Mouse (Mus musculus) hindbrain, embryonic 10.5 days (tissue): ENCODE results near the gene Ntm. TPM values are rescaled to one million over a fixed set of nuclear protein-coding genes. Genes with fewer than 3 reads are reported as not detected.

Experiments used
- DNase-seq: peaks from one replicate; pipeline ENCODE4 v3.0.0-alpha.2; 2017; ENCODE audit warnings: low spot score
- H3K27ac ChIP-seq: fragments of 300-500 bp; sonication (generic); 2 replicates; pipeline ENCODE4 v1.5.1; 2016; ENCODE audit warnings: mild to moderate bottlenecking, moderate library complexity
- H3K27me3 ChIP-seq: fragments of 300-500 bp; sonication (generic); 2 replicates; pipeline ENCODE4 v1.6.1; 2016; ENCODE audit warnings: mild to moderate bottlenecking; ENCODE audit not compliant: poor library complexity, insufficient read depth, severe bottlenecking
- H3K36me3 ChIP-seq: fragments of 300-500 bp; sonication (generic); 2 replicates; pipeline ENCODE4 v1.6.1; 2016; ENCODE audit warnings: mild to moderate bottlenecking, moderate library complexity
- H3K4me1 ChIP-seq: fragments of 300-500 bp; sonication (generic); replicated peaks from 2 replicates; pipeline ENCODE4 v1.6.1; 2016; ENCODE audit warnings: mild to moderate bottlenecking
- H3K4me3 ChIP-seq: fragments of 300-500 bp; sonication (generic); 2 replicates; pipeline ENCODE4 v1.5.1; 2016; ENCODE audit warnings: mild to moderate bottlenecking, moderate library complexity
- H3K9me3 ChIP-seq: fragments of 300-500 bp; sonication (generic); 2 replicates; pipeline ENCODE4 v1.6.1; 2016; ENCODE audit warnings: mild to moderate bottlenecking, moderate library complexity
- WGBS: fragments of 180-500 bp; shearing (Covaris S2); methylation state at CpG from one replicate; pipeline ENCODE4 v1.1.7; 2016; 5-methylcytosine and 5-hydroxymethylcytosine counted together
- polyA plus RNA-seq: library from polyadenylated mRNA; unstranded; fragments of >200 nt; fragmentation: Nextera tagmentation; extraction: Ambion mirVana; gene quantifications from 2 replicates; pipeline ENCODE4 v1.2.1, GENCODE M21; 2016

Ntm gene
- polyA plus RNA-seq, 1 experiment from 2014 or later, result 12.1 TPM

DNA sequence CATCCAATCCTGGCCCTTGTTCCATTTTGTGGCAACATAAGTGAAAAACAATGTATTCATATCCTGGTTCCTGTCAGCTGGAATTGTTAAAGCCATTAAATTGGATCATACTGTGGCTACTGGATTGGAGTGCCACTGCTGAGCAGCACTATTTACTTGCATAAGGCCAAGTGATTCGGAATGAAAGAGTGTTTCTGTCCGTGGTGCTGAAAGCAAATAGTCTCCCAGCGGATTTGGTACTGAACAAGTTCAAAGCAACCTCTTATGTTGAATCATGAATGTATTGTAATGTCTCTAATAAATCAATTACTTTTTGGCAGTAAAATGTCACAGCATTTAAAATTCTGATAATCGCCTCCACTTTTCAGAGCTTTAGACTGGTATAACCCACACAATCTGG lies 817.0 kb downstream of the Ntm start:
- no peaks in the 10 kb centered on the region for H3K27me3 ChIP-seq
- H3K9me3 ChIP-seq, result no peaks in the 10 kb centered on the region
- DNase-seq, result peak; percentile 38
- no peak overlapping the region for H3K4me3 ChIP-seq
- H3K4me1 ChIP-seq, result no peaks in the 10 kb centered on the region
- 15% methylated on average over 4 of the region's 4 CpGs for WGBS
- H3K36me3 ChIP-seq, result no peaks in the 10 kb centered on the region
- H3K27ac ChIP-seq, result no peak overlapping the region

DNA sequence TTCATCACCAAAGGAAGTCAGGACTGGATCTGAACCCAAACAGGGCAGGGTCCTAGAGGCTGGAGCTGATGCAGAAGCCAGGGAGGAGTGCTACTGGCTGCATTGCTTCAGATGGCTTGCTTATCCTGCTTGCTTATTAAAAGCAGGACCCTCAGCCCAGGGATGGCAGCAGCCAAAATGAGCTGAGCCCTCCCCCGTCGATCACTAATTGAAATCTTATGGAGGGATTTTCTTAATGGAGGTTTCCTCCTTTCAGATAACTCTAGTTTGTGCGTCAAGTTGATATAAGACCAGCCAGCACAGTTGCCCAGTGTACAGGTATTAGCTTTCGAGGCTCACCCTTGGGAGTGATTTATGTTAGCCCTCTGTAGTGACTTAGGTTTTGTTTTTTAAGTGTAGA lies 826.9 kb downstream of the Ntm start:
- Histone ChIP-seq H3K4me3 (no peak overlapping the region), H3K9me3 (peaks cover 5% of the 10 kb centered on the region), H3K27me3 (no peaks in the 10 kb centered on the region), H3K36me3 (no peaks in the 10 kb centered on the region), H3K27ac (no peak overlapping the region), H3K4me1 (no peaks in the 10 kb centered on the region)
- no peak for DNase-seq
- 78% methylated on average over 4 of the region's 4 CpGs for WGBS

DNA sequence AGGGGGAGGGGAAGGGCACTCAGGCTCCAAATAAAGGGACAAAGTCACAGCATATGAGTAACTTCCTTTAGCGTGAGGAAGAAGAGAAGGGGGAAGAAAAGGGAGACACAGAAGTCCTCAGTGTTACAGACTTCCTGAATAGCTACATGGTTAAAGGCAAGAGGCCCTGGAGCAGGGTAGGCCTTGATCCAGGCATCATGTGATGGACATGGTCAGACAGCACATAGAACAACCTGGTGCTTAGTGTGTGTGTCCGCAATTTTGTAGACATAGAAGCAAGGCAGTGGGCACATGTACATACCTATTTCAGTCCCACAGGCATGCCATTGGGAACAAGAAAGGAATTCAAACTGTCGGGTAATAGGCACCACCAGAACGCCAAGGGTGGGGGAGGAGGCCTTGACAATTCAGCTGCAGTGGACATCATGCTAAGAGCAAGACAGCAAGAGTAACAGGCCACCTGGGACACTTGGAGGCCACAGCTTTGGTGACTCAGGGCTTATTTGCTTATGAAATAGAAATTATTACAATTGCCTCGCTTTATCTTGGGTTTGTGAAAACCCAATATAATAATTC lies 832.1 kb downstream of the Ntm start:
- peaks cover 5% of the 10 kb centered on the region for H3K9me3 ChIP-seq
- peaks cover 8% of the 10 kb centered on the region for H3K4me1 ChIP-seq
- no peak for DNase-seq
- no peaks in the 10 kb centered on the region for H3K36me3 ChIP-seq
- 79% methylated on average over 5 of the region's 5 CpGs for whole genome bisulfite sequencing
- H3K27ac ChIP-seq, result no peak overlapping the region
- H3K4me3 ChIP-seq, result no peak overlapping the region
- H3K27me3 ChIP-seq, result no peaks in the 10 kb centered on the region

DNA sequence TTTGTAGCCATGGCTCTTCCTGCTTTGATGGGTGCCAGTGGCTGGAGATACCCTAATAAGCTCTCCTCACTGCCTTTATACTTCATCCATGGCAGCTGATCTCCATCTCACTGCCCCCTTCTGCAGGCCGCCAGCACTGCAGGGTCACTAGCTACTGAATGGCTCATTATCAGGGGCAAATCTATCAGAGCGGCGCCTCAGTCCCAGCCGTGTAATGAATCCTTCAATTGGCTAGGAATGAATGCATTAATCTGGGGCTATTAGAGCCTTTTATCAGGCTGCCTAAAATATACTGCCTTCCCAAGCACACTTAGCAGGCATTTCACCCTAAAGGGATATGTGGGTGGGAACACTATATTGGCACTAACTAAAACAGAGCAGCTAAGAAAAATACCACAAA lies 832.6 kb downstream of the Ntm start:
- DNase-seq, result peak; percentile 18

DNA sequence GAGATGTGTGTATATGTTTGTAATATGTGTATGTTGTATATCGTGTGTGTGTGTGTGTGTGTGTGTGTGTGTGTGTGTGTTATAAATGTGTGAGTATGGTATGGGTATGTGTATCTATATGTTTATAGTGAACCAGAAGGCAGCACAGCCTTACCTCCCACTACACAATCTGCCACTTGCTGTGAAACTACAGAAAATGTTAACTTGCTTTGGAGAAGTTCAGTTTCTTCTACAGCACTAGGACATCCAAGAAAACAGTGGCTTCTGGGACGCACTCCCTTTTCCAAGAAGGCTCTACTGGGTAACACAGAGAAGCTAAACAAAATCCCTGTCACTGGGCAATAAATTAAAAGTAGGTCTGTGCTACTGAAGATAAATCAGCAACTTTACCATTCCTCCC lies 834.5 kb downstream of the Ntm start:
- H3K36me3 ChIP-seq, result no peaks in the 10 kb centered on the region
- H3K4me3 ChIP-seq, result no peak overlapping the region
- no peak overlapping the region for H3K27ac ChIP-seq
- H3K4me1 ChIP-seq, result peaks cover 8% of the 10 kb centered on the region
- WGBS, result 89% methylated on average over 2 of the region's 2 CpGs
- no peak for DNase-seq
- no peaks in the 10 kb centered on the region for H3K27me3 ChIP-seq
- H3K9me3 ChIP-seq, result peaks cover 5% of the 10 kb centered on the region

More for the DNA sequence above, 832.6 kb downstream of the Ntm start:
- Histone ChIP-seq H3K4me3 (no peak overlapping the region), H3K36me3 (no peaks in the 10 kb centered on the region), H3K9me3 (peaks cover 5% of the 10 kb centered on the region), H3K27ac (no peak overlapping the region), H3K27me3 (no peaks in the 10 kb centered on the region), H3K4me1 (peaks cover 8% of the 10 kb centered on the region)
- WGBS, result 51% methylated on average over 4 of the region's 4 CpGs

DNA sequence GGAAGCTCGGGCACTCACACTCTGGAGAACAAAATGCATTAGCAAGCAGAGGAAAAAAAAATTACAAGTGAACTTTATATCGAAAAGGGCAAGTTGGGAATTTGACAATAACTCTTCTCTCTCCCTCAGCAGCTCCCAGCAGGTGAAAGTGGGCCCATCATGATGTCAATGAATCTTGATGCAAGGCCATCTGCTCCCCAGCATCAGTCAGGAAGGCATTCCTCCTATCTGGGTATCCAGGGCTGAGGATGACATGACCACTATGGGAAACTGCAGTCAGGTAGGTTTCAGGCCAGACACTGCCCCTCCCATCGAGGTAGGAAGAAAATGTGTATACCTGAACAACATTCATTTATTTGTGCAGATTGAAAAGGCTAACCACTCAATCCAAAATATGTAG lies 838.5 kb downstream of the Ntm start:
- H3K9me3 ChIP-seq, result no peaks in the 10 kb centered on the region
- 82% methylated on average over 3 of the region's 3 CpGs for WGBS
- no peak for DNase-seq

DNA sequence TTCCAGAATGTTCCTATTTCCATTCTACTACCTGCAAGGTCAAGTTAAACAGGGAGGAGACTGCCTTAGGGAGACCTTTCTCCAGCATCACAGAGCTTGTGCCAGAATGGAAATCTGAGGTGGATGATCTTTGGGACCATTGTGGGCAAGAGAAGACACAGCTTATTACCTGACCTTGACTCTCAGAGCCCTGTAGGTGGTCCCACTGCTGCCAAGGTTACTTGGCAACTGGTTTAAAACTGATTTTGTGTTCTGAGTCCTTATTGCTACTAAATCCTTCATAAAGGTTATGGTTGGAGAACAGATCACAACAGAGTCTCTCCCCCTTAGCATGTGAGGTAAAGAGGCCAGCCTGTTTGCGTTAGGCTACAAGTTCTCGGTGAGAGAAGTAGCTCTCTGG lies 839.1 kb downstream of the Ntm start:
- Histone ChIP-seq H3K4me1 (no peaks in the 10 kb centered on the region), H3K9me3 (no peaks in the 10 kb centered on the region), H3K27ac (no peak overlapping the region), H3K4me3 (no peak overlapping the region), H3K36me3 (no peaks in the 10 kb centered on the region), H3K27me3 (no peaks in the 10 kb centered on the region)
- 88% methylated on average over 2 of the region's 2 CpGs for WGBS
- DNase-seq, result no peak

More for the DNA sequence above, 838.5 kb downstream of the Ntm start:
- H3K4me3 ChIP-seq, result no peak overlapping the region
- no peaks in the 10 kb centered on the region for H3K36me3 ChIP-seq
- no peaks in the 10 kb centered on the region for H3K4me1 ChIP-seq
- no peaks in the 10 kb centered on the region for H3K27me3 ChIP-seq
- no peak overlapping the region for H3K27ac ChIP-seq

DNA sequence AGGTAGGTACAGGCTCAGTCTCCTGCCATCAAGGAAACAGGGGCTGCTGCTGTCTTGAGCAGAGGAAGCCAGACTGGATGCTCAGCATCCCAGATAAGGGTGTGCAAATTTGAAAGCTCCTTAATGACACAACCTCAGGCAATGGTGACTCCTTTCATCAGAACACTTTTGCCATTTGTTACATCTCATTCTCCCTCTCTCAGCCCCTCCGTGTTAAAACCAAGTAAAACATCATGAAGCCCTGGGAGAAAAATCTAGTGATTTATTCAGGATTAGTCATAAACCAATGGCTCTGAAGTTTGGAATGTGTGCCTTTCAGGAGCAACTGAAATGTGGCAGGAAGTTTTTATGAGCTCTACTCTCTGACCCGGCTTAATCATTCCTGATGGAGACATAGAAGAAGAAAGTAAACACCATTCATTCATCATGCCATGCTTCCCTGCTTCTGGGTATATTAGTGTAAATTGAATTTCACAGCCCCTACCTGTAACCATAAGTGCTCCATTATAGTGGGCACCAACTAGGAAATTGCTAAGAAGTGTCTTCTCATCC lies 845.3 kb downstream of the Ntm start:
- Histone ChIP-seq H3K27me3 (no peaks in the 10 kb centered on the region), H3K9me3 (no peaks in the 10 kb centered on the region), H3K36me3 (no peaks in the 10 kb centered on the region), H3K27ac (no peak overlapping the region), H3K4me3 (no peak overlapping the region), H3K4me1 (no peaks in the 10 kb centered on the region)
- WGBS, result 82% methylated on average over 2 of the region's 2 CpGs
- no peak for DNase-seq

DNA sequence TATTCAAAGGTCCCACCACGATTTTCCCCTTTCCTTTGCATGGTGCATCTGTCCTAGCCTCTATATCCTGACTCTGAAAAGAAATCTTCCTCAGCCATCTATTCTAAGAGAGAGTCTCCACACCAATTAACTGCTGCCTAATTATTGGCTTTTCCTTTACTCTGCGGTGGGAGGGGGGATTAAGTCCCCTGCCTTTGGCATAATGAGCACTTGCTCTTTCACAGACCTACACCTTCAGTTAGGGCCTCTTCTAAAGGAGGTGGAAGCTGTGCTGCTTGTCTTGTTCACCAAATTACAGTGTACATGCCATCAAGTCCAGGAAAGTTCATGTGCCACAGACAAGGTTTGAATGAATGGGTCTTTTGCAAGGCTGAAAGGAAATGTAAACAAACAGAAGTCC lies 847.6 kb downstream of the Ntm start:
- 62% methylated on average over 2 of the region's 2 CpGs for WGBS

DNA sequence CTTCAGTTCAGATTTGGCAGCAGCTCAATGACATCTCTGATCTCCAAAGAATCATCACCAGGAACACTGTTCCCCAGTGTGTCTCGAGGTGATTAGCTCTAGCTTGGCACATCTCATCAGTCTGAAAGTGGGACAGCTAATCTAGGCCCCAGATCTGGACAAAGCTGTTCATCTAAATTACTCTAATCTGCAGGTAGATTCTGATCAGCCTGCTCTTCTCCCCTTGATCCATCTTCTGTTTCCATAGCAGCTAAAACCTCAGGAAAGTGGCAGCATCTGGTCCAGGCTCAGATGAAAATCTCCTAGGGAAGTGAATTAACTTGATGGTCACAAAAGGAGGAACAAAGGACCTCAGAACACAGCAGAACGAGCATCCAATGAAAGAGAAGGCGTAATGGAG lies 856.2 kb downstream of the Ntm start:
- Histone ChIP-seq H3K27ac (no peak overlapping the region), H3K9me3 (no peaks in the 10 kb centered on the region), H3K4me1 (no peaks in the 10 kb centered on the region), H3K27me3 (no peaks in the 10 kb centered on the region), H3K4me3 (no peak overlapping the region), H3K36me3 (no peaks in the 10 kb centered on the region)
- WGBS, result 69% methylated on average over 3 of the region's 3 CpGs
- no peak for DNase-seq

More for the DNA sequence above, 847.6 kb downstream of the Ntm start:
- no peaks in the 10 kb centered on the region for H3K36me3 ChIP-seq
- no peaks in the 10 kb centered on the region for H3K27me3 ChIP-seq
- DNase-seq, result no peak
- no peaks in the 10 kb centered on the region for H3K4me1 ChIP-seq
- H3K9me3 ChIP-seq, result no peaks in the 10 kb centered on the region
- H3K27ac ChIP-seq, result no peak overlapping the region
- H3K4me3 ChIP-seq, result no peak overlapping the region

DNA sequence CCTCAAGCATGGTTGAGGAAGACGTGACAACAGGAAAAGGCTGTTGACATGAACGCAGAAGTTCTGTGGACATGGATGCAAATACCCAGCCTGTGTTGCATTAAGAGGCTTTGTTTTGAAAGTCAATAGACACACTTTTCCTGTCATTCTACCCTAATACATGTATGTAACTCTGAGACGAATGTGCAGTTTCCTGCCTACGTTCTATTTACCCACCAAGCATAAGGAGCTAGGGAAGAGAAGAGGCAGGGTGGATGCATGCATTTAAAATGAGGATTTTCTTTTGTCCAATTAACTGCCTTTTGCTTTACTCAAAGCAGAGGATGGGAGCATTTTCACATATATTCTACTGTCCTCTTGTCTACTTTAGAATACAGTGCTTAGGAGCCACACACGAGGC lies 858.5 kb downstream of the Ntm start:
- H3K9me3 ChIP-seq, result no peaks in the 10 kb centered on the region
- H3K4me3 ChIP-seq, result no peak overlapping the region
- DNase-seq, result no peak
- 84% methylated on average over 5 of the region's 5 CpGs for WGBS
- H3K27me3 ChIP-seq, result no peaks in the 10 kb centered on the region
- H3K4me1 ChIP-seq, result no peaks in the 10 kb centered on the region
- H3K36me3 ChIP-seq, result no peaks in the 10 kb centered on the region
- no peak overlapping the region for H3K27ac ChIP-seq

DNA sequence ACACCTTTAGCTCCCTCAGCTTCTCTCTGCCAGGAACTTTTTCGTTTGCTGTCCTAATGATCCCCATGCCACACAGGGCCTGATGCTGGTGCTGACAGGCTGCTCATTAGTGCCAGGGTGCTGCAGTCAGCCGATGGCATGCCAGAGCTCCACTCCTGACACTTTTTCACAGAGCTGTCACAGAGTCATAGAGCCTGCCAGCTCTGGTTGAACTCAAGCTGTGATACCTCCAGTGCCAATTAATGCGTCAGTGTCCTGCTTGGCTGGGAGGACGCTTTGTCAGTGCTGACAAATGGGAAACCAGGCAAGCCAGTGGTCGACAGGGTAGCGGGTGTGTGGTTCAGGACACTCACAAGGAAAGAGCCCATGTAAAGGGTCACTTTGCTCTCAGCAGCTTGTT lies 858.9 kb downstream of the Ntm start:
- Histone ChIP-seq H3K9me3 (no peaks in the 10 kb centered on the region), H3K27me3 (no peaks in the 10 kb centered on the region), H3K36me3 (no peaks in the 10 kb centered on the region), H3K27ac (no peak overlapping the region), H3K4me3 (no peak overlapping the region), H3K4me1 (no peaks in the 10 kb centered on the region)
- DNase-seq, result no peak
- 68% methylated on average over 6 of the region's 6 CpGs for WGBS

DNA sequence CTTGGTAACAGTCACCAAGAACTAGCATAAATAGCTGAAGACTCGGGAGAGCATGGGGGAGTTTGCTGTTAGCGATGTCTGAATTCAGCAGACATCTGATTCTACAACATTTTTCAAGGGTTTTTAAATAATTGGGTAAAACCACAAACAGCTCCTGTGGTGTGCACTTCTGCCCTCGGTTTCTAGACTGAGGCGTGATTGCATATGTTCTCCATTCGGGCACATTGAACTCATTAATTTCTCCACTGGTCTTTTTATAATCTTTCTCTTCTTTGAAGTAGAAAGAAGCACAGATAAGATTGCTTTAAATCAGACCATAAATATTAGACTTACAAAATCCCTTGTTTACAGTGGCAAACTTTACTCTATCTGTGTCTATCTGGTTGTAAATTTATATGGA lies 862.3 kb downstream of the Ntm start:
- 86% methylated on average over 5 of the region's 5 CpGs for WGBS
- H3K27ac ChIP-seq, result no peak overlapping the region
- H3K36me3 ChIP-seq, result no peaks in the 10 kb centered on the region
- no peak for DNase-seq
- H3K4me1 ChIP-seq, result no peaks in the 10 kb centered on the region
- no peaks in the 10 kb centered on the region for H3K27me3 ChIP-seq
- H3K9me3 ChIP-seq, result no peaks in the 10 kb centered on the region
- H3K4me3 ChIP-seq, result no peak overlapping the region

DNA sequence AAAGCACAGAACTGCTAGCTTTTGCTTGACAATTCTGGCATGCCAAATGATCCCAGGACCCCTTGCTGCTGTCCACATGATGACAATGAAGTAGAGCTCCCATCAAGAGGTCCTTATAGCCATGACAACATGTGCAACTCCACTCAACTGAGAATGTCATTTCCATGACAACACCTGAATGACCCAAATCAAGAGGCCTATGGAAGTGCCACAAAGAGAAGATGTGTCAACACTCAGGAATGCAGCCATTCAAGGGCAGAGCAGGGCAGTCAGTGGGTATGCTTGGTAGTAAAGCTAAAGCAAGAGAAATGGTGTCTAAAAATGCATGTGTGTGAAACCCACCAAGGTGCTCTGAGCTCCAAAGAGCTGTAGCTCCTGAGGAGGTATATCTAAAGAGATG lies 870.5 kb downstream of the Ntm start:
- no peaks in the 10 kb centered on the region for H3K27me3 ChIP-seq
- peaks cover 5% of the 10 kb centered on the region; the same call in 1 of the 2 replicates for H3K4me1 ChIP-seq
- H3K9me3 ChIP-seq, result no peaks in the 10 kb centered on the region
- H3K36me3 ChIP-seq, result no peaks in the 10 kb centered on the region
- H3K4me3 ChIP-seq, result no peak overlapping the region
- H3K27ac ChIP-seq, result no peak overlapping the region
- DNase-seq, result no peak
